Mouse (Mus musculus): ENCODE results near the gene Eomes. TPM values are rescaled to one million over a fixed set of nuclear protein-coding genes. Genes with fewer than 3 reads are reported as not detected.
A peak's percentile ranks its signal among the peaks of the same experiment; 100 is the strongest.

The Eomes gene
- total and polyA plus RNA-seq, 2 experiments from 2014 or later: 0.19 to 2.2 TPM

DNA sequence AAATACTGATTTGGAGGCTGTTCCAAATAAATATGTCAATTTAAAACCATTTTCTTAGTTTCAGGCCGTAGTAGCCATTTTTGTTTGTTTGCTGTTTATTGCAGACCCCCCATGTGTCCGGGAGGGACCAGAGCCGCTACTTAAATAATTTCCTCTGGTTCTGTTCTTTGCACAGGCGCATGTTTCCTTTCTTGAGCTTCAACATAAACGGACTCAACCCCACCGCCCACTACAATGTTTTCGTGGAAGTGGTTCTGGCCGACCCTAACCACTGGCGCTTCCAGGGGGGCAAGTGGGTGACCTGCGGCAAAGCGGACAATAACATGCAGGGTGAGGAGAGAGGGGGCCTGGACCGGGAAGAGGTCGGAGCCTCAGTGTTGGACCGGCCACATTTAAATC lies 2.3 kb downstream of the Eomes start:
- Histone ChIP-seq H3K4me2 (ENCODE audit: low read depth, low read length, poor library complexity, severe bottlenecking) (no peak overlapping the region), H3K27me3 (ENCODE audit: insufficient read depth, low read length) (peaks cover 78% of the 10 kb centered on the region), H3K36me3 (ENCODE audit: insufficient read depth, low read length) (no peaks in the 10 kb centered on the region), H3K9me3 (ENCODE audit: low read length) (no peaks in the 10 kb centered on the region), H3K4me1 (ENCODE audit: insufficient read depth, low read length) (no peaks in the 10 kb centered on the region), H3K4me3 (ENCODE audit: low read depth, low read length) (no peak overlapping the region), H3K27ac (ENCODE audit: low read depth, low read length) (no peak overlapping the region), H3K9ac (replicated peaks; ENCODE audit: low read length, poor library complexity, severe bottlenecking) (no peak overlapping the region)
- no peak for TF ChIP-seq CTCF (IDR thresholded peaks at IDR 0.05)
- WGBS: 7% methylated on average over 14 of the region's 14 CpGs
- DNase-seq (ENCODE audit: low spot score) (no peak), ATAC-seq (ENCODE audit: low FRiP score) (no peak)

- ATAC-seq (ENCODE audit: low FRiP score): no peak
- no peak overlapping the region for H3K27ac ChIP-seq (ENCODE audit: low read depth, low read length)
- DNase-seq (ENCODE audit: low spot score): no peak
- 78% methylated on average over 10 of the region's 10 CpGs for WGBS
- no peak for TF ChIP-seq CTCF (IDR thresholded peaks at IDR 0.05)
- no peak overlapping the region for H3K4me2 ChIP-seq (ENCODE audit: low read depth, low read length, poor library complexity, severe bottlenecking)
- no peaks in the 10 kb centered on the region for H3K4me1 ChIP-seq (ENCODE audit: insufficient read depth, low read length)
- peaks cover 77% of the 10 kb centered on the region for H3K27me3 ChIP-seq (ENCODE audit: insufficient read depth, low read length)
- no peaks in the 10 kb centered on the region for H3K9me3 ChIP-seq (ENCODE audit: low read length)
- H3K36me3 ChIP-seq (ENCODE audit: insufficient read depth, low read length): no peaks in the 10 kb centered on the region
- H3K4me3 ChIP-seq (ENCODE audit: low read depth, low read length): no peak overlapping the region
- H3K9ac ChIP-seq (replicated peaks; ENCODE audit: low read length, poor library complexity, severe bottlenecking): no peak overlapping the region
These were observed 4.2 kb downstream of the Eomes start for GRCm38 (mm10) chr9:118482210-118482609.

DNA sequence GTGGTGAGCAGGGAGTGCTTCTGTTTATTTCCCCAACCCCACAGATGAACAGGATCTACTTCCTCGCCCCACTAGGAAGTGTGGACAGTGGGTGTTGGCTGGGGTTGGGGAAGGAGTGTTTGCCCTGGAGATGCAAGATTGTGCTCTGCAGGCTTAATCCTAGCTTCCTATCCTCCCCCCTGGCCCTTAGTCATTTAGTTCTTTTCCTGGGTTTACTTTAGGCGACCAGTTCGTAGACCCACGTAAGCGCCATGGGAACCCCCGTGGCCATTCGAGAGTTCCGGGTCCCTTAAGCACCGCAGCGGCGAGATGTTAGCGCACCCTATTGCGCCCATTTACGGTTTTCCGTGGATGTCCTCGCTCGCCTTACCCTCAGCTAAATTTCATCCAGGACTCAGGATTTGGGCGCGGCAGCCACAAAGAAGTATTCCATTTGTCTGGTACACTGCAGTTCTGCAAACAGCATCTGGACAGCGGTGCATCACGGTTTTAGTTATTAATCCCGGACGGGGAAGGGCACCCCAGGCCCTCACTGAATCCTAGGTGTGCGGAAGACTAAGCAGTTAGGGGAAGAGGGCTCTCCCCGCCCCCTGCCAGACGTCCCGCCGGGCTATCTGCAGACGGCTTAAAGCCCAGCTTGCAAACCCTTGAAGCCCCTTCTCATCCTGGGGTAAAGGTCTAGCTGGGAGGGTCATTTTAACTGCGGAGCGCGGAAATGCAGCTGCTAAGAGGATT lies 8.5 kb downstream of the Eomes start:
- Histone ChIP-seq H3K4me1 (ENCODE audit: insufficient read depth, low read length) (no peaks in the 10 kb centered on the region; the same call in 1 of the 2 replicates), H3K9me3 (ENCODE audit: low read length) (no peaks in the 10 kb centered on the region), H3K36me3 (ENCODE audit: insufficient read depth, low read length) (no peaks in the 10 kb centered on the region), H3K4me2 (ENCODE audit: low read depth, low read length, poor library complexity, severe bottlenecking) (no peak overlapping the region), H3K27ac (ENCODE audit: low read depth, low read length) (no peak overlapping the region), H3K4me3 (ENCODE audit: low read depth, low read length) (no peak overlapping the region), H3K9ac (replicated peaks; ENCODE audit: low read length, poor library complexity, severe bottlenecking) (no peak overlapping the region), H3K27me3 (ENCODE audit: insufficient read depth, low read length) (peaks cover 54% of the 10 kb centered on the region)
- DNase-seq (ENCODE audit: low spot score) (no peak), ATAC-seq (ENCODE audit: low FRiP score) (no peak)
- no peak for TF ChIP-seq CTCF (IDR thresholded peaks at IDR 0.05)
- WGBS: 1% methylated on average over 32 of the region's 32 CpGs

GRCm38 (mm10) chr9:118487096-118487395 lies 9.0 kb downstream of the Eomes start:
- WGBS: under 1% methylated on average over 9 of the region's 9 CpGs
- H3K27ac ChIP-seq (ENCODE audit: low read depth, low read length): no peak overlapping the region
- no peaks in the 10 kb centered on the region for H3K9me3 ChIP-seq (ENCODE audit: low read length)
- no peak for ATAC-seq (ENCODE audit: low FRiP score)
- DNase-seq (ENCODE audit: low spot score): no peak
- no peak overlapping the region for H3K4me3 ChIP-seq (ENCODE audit: low read depth, low read length)
- peaks cover 51% of the 10 kb centered on the region for H3K27me3 ChIP-seq (ENCODE audit: insufficient read depth, low read length)
- H3K36me3 ChIP-seq (ENCODE audit: insufficient read depth, low read length): no peaks in the 10 kb centered on the region
- H3K9ac ChIP-seq (replicated peaks; ENCODE audit: low read length, poor library complexity, severe bottlenecking): no peak overlapping the region
- no peak overlapping the region for H3K4me2 ChIP-seq (ENCODE audit: low read depth, low read length, poor library complexity, severe bottlenecking)
- no peak for TF ChIP-seq CTCF (IDR thresholded peaks at IDR 0.05)
- no peaks in the 10 kb centered on the region; the same call in 1 of the 2 replicates for H3K4me1 ChIP-seq (ENCODE audit: insufficient read depth, low read length)

GRCm38 (mm10) chr9:118487636-118488035 lies 9.6 kb downstream of the Eomes start:
- DNase-seq (ENCODE audit: low spot score): no peak
- Histone ChIP-seq H3K36me3 (ENCODE audit: insufficient read depth, low read length) (no peaks in the 10 kb centered on the region), H3K4me3 (ENCODE audit: low read depth, low read length) (peak overlapping the region; percentile 22), H3K27me3 (ENCODE audit: insufficient read depth, low read length) (peaks cover 49% of the 10 kb centered on the region), H3K9ac (replicated peaks; ENCODE audit: low read length, poor library complexity, severe bottlenecking) (no peak overlapping the region), H3K9me3 (ENCODE audit: low read length) (no peaks in the 10 kb centered on the region), H3K4me2 (ENCODE audit: low read depth, low read length, poor library complexity, severe bottlenecking) (peak overlapping the region; percentile 39), H3K27ac (ENCODE audit: low read depth, low read length) (no peak overlapping the region), H3K4me1 (ENCODE audit: insufficient read depth, low read length) (no peaks in the 10 kb centered on the region; the same call in 1 of the 2 replicates)
- no peak for ATAC-seq (ENCODE audit: low FRiP score)
- TF ChIP-seq CTCF (IDR thresholded peaks at IDR 0.05): no peak
- under 1% methylated on average over 22 of the region's 22 CpGs for WGBS

DNA sequence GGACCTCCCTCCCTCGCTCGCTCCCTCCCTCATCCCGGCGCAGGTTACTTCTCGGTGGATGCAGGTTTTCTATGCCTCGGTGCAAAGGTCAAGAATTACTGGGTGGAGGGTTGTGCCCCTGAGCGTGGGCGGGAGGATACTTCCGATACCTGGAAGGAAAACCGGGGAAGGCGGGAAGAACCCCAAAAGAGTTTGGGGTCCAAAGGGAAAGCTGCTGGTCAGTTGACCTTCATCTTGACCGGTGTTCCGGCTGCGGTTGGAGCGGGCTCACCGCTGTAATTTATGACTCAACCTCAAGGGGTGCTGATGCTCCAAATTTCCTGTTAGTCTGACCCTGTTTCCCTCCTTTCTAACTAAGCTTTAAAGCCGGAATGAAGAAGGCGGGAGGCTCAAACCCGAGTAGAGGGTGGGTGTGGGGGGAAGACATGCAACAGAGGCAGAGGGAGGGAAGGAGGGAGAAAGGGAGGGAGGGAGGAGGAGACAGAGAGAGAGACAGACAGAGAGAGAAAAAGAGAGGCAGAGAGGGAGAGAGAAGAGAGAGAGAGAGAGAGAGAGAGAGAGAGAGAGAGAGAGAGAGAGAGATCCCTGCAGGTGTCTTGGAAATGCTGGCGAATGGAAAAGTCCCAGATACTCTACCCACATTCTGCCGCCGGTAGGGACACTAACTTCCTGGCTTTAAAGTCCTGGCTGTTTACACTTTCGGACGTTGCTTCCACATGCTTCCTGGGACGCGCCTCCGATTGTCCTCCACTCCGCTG lies 10.3 kb downstream of the Eomes start:
- Histone ChIP-seq H3K4me3 (ENCODE audit: low read depth, low read length) (peak overlapping the region; percentile 22), H3K9me3 (ENCODE audit: low read length) (no peaks in the 10 kb centered on the region), H3K36me3 (ENCODE audit: insufficient read depth, low read length) (no peaks in the 10 kb centered on the region), H3K9ac (replicated peaks; ENCODE audit: low read length, poor library complexity, severe bottlenecking) (no peak overlapping the region), H3K4me1 (ENCODE audit: insufficient read depth, low read length) (no peaks in the 10 kb centered on the region; the same call in 1 of the 2 replicates), H3K27me3 (ENCODE audit: insufficient read depth, low read length) (peaks cover 43% of the 10 kb centered on the region), H3K4me2 (ENCODE audit: low read depth, low read length, poor library complexity, severe bottlenecking) (peak overlapping the region; percentile 39), H3K27ac (ENCODE audit: low read depth, low read length) (no peak overlapping the region)
- DNase-seq (ENCODE audit: low spot score) (peak; percentile 56), ATAC-seq (ENCODE audit: low FRiP score) (no peak)
- peak; percentile 59 for TF ChIP-seq CTCF (IDR thresholded peaks at IDR 0.05)
- under 1% methylated on average over 28 of the region's 28 CpGs for WGBS

Data from midbrain, postnatal 0 days (tissue).